22 mouse cellular contexts compared by ENCODE assay signal in the genomic region with DNA sequence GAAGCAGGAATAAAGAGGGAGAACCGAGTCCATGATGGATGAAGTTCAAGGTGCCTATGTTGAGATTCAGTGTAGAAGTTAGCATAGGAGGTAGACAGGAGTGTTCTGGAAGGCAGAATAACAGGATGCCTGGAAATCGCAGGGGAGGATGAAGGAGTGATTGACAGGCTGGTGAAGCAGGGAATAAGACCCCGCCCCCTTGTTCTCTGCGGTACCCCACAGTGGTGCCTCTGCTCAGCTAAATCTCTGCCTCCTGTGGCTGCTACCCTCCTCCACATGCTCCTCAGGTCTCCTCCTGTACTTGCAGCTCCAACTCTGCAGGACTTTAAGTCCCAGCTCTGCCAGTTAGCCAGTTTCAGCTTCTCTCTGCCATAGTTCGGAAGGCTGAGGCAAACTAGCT.
DNase-seq lines count a peak whose midpoint lies in the region; ATAC-seq and TF ChIP-seq lines count a peak whose summit lies in the region.
"Had no signal": no experiment of that assay in that cellular context is flagged by ENCODE, and none has a peak within 500 bp of the region (broad histone marks: within the 10 kb centered on the region; RNA-seq: fewer than 3 reads in every experiment).

No protein-coding gene starts in this region.

- 0 out of 2 replicates have a peak, but pooled peaks have one; percentile 39 for ATAC-seq in embryonic facial prominence, embryonic 11.5 days (replicated peaks; ENCODE audit: insufficient number of reproducible peaks, low FRiP score, low TSS enrichment, low read depth)
- ATAC-seq in midbrain, embryonic 11.5 days (ENCODE audit: low FRiP score): no peak
- peak; percentile 69 for ATAC-seq in forebrain, embryonic 11.5 days (replicated peaks; ENCODE audit: low FRiP score)
- no peak for ATAC-seq in forebrain, postnatal 0 days
- ATAC-seq: CD4-positive, CD25-positive, alpha-beta regulatory T cell, adult 4 months; intestine, embryonic 15.5 days; liver, embryonic 12.5 days had no signal

- H3K27me3 ChIP-seq in embryonic facial prominence, embryonic 11.5 days (ENCODE audit: control insufficient read depth, insufficient read depth, low read length): no peaks in the 10 kb centered on the region
- H3K27me3 ChIP-seq in embryonic facial prominence, embryonic 10.5 days (replicated peaks; ENCODE audit: low read depth, poor library complexity, severe bottlenecking): no peaks in the 10 kb centered on the region
- no peaks in the 10 kb centered on the region for H3K27me3 ChIP-seq in midbrain, embryonic 10.5 days (ENCODE audit: low read depth, poor library complexity, severe bottlenecking)
- no peaks in the 10 kb centered on the region for H3K27me3 ChIP-seq in midbrain, embryonic 11.5 days (ENCODE audit: control insufficient read depth, insufficient read depth, low read length)
- H3K27me3 ChIP-seq in forebrain, embryonic 11.5 days (ENCODE audit: control insufficient read depth, insufficient read depth, low read length): no peaks in the 10 kb centered on the region
- H3K27me3 ChIP-seq in forebrain, postnatal 0 days (ENCODE audit: insufficient read depth, low read length): no peaks in the 10 kb centered on the region
- H3K27me3 ChIP-seq in kidney, adult 2 months (replicated peaks; ENCODE audit: control insufficient read depth, insufficient read depth, low read length): no peaks in the 10 kb centered on the region
- H3K27me3 ChIP-seq: embryonic facial prominence, embryonic 12.5 days; intestine, embryonic 15.5 days; limb, embryonic 13.5 days; liver, embryonic 12.5 days had no signal

- no peaks in the 10 kb centered on the region for H3K4me1 ChIP-seq in embryonic facial prominence, embryonic 11.5 days (ENCODE audit: control insufficient read depth, insufficient read depth, low read length)
- peaks cover 8% of the 10 kb centered on the region for H3K4me1 ChIP-seq in embryonic facial prominence, embryonic 10.5 days
- H3K4me1 ChIP-seq in midbrain, embryonic 10.5 days: peaks cover 20% of the 10 kb centered on the region
- H3K4me1 ChIP-seq in midbrain, embryonic 11.5 days (ENCODE audit: control insufficient read depth, insufficient read depth, low read length): peaks cover 2% of the 10 kb centered on the region; the same call in 1 of the 2 replicates
- H3K4me1 ChIP-seq in forebrain, embryonic 11.5 days (replicated peaks; ENCODE audit: control insufficient read depth, insufficient read depth, low read length): peaks cover 3% of the 10 kb centered on the region; the same call in 1 of the 2 replicates
- peaks cover 4% of the 10 kb centered on the region; the same call in 1 of the 2 replicates for H3K4me1 ChIP-seq in forebrain, postnatal 0 days (ENCODE audit: insufficient read depth)
- no peaks in the 10 kb centered on the region for H3K4me1 ChIP-seq in kidney, adult 2 months (ENCODE audit: control insufficient read depth, insufficient read depth, low read length)
- H3K4me1 ChIP-seq: embryonic facial prominence, embryonic 12.5 days; intestine, embryonic 15.5 days; limb, embryonic 13.5 days; liver, embryonic 12.5 days had no signal

- no peak for DNase-seq in embryonic facial prominence, embryonic 11.5 days (ENCODE audit: low spot score)
- no peak for DNase-seq in embryonic facial prominence, embryonic 10.5 days (ENCODE audit: low spot score)
- DNase-seq in midbrain, embryonic 10.5 days (ENCODE audit: low spot score): no peak
- no peak for DNase-seq in midbrain, embryonic 11.5 days (ENCODE audit: low spot score, missing footprints)
- DNase-seq in forebrain, embryonic 11.5 days (ENCODE audit: low spot score): peak; percentile 50
- DNase-seq in forebrain, postnatal 0 days: peak; percentile 16
- no peak for DNase-seq in kidney, adult 2 months
- no peak for DNase-seq in urinary bladder, postnatal 14 days (ENCODE audit: low spot score)
- DNase-seq: adrenal gland, postnatal 25 days; cerebellum, adult 11-12 months; cerebellum, postnatal 25 days; gastrocnemius, adult 2 months; kidney, adult 9 months; kidney, postnatal 25 days; lung, adult 18-20 months; thymus, postnatal 25 days had no signal

- H3K9me3 ChIP-seq in embryonic facial prominence, embryonic 11.5 days (replicated peaks; ENCODE audit: control insufficient read depth, low read length): no peaks in the 10 kb centered on the region
- H3K9me3 ChIP-seq in embryonic facial prominence, embryonic 10.5 days: no peaks in the 10 kb centered on the region
- no peaks in the 10 kb centered on the region for H3K9me3 ChIP-seq in midbrain, embryonic 10.5 days (replicated peaks)
- H3K9me3 ChIP-seq in midbrain, embryonic 11.5 days (ENCODE audit: control insufficient read depth, low read length): no peaks in the 10 kb centered on the region
- no peaks in the 10 kb centered on the region for H3K9me3 ChIP-seq in forebrain, embryonic 11.5 days (ENCODE audit: control insufficient read depth, low read length)
- H3K9me3 ChIP-seq in forebrain, postnatal 0 days (ENCODE audit: low read length): no peaks in the 10 kb centered on the region
- H3K9me3 ChIP-seq: embryonic facial prominence, embryonic 12.5 days; intestine, embryonic 15.5 days; limb, embryonic 13.5 days; liver, embryonic 12.5 days had no signal

- no peaks in the 10 kb centered on the region for H3K36me3 ChIP-seq in embryonic facial prominence, embryonic 11.5 days (replicated peaks; ENCODE audit: control insufficient read depth, insufficient read depth, low read depth, low read length)
- no peaks in the 10 kb centered on the region for H3K36me3 ChIP-seq in embryonic facial prominence, embryonic 10.5 days (replicated peaks)
- H3K36me3 ChIP-seq in midbrain, embryonic 10.5 days: no peaks in the 10 kb centered on the region
- no peaks in the 10 kb centered on the region for H3K36me3 ChIP-seq in midbrain, embryonic 11.5 days (ENCODE audit: control insufficient read depth, insufficient read depth, low read length)
- H3K36me3 ChIP-seq in forebrain, embryonic 11.5 days (ENCODE audit: control insufficient read depth, insufficient read depth, low read length): no peaks in the 10 kb centered on the region
- no peaks in the 10 kb centered on the region for H3K36me3 ChIP-seq in forebrain, postnatal 0 days (ENCODE audit: insufficient read depth)
- H3K36me3 ChIP-seq in kidney, adult 2 months (ENCODE audit: control insufficient read depth, insufficient read depth, low read length): no peaks in the 10 kb centered on the region
- H3K36me3 ChIP-seq: embryonic facial prominence, embryonic 12.5 days; intestine, embryonic 15.5 days; limb, embryonic 13.5 days; liver, embryonic 12.5 days had no signal

- no peak for TF ChIP-seq POLR2A in kidney, adult 2 months (IDR thresholded peaks at IDR 0.05; ENCODE audit: low read depth, low read length)

- no peak overlapping the region for H3K4me2 ChIP-seq in embryonic facial prominence, embryonic 11.5 days (ENCODE audit: low read depth, low read length)
- H3K4me2 ChIP-seq in midbrain, embryonic 11.5 days: no peak overlapping the region
- H3K4me2 ChIP-seq in forebrain, embryonic 11.5 days (ENCODE audit: low read depth, low read length, severe bottlenecking): no peak overlapping the region
- no peak overlapping the region for H3K4me2 ChIP-seq in forebrain, postnatal 0 days (ENCODE audit: low read depth)
- H3K4me2 ChIP-seq: embryonic facial prominence, embryonic 12.5 days; hindbrain, embryonic 14.5 days; intestine, embryonic 15.5 days; limb, embryonic 13.5 days; liver, embryonic 12.5 days had no signal

- no peak for TF ChIP-seq CTCF in forebrain, postnatal 0 days (IDR thresholded peaks at IDR 0.05; ENCODE audit: low read depth)
- TF ChIP-seq CTCF in kidney, adult 2 months (conservative IDR thresholded peaks at IDR 0.05; ENCODE audit: insufficient read depth, insufficient read length, low read depth, low read length): no peak

- 33% methylated on average over 5 of the region's 5 CpGs for WGBS in embryonic facial prominence, embryonic 11.5 days
- WGBS in embryonic facial prominence, embryonic 10.5 days: 29% methylated on average over 5 of the region's 5 CpGs
- WGBS in midbrain, embryonic 10.5 days: 27% methylated on average over 5 of the region's 5 CpGs
- WGBS in midbrain, embryonic 11.5 days: 21% methylated on average over 5 of the region's 5 CpGs
- 19% methylated on average over 5 of the region's 5 CpGs for WGBS in forebrain, embryonic 11.5 days
- 21% methylated on average over 5 of the region's 5 CpGs for WGBS in forebrain, postnatal 0 days
- 46% methylated on average over 5 of the region's 5 CpGs for WGBS in kidney, adult 2 months

- no peak overlapping the region for H3K4me3 ChIP-seq in embryonic facial prominence, embryonic 11.5 days (ENCODE audit: low read depth, low read length)
- H3K4me3 ChIP-seq in embryonic facial prominence, embryonic 10.5 days: no peak overlapping the region
- H3K4me3 ChIP-seq in midbrain, embryonic 10.5 days: no peak overlapping the region
- no peak overlapping the region for H3K4me3 ChIP-seq in midbrain, embryonic 11.5 days (ENCODE audit: low read depth, low read length)
- H3K4me3 ChIP-seq in forebrain, embryonic 11.5 days (ENCODE audit: low read depth, low read length): no peak overlapping the region
- no peak overlapping the region for H3K4me3 ChIP-seq in forebrain, postnatal 0 days (ENCODE audit: low read depth, low read length)
- no peak overlapping the region for H3K4me3 ChIP-seq in kidney, adult 2 months (ENCODE audit: insufficient read depth, low read depth, low read length)
- H3K4me3 ChIP-seq: embryonic facial prominence, embryonic 12.5 days; gastrocnemius, adult 2 months; intestine, embryonic 15.5 days; limb, embryonic 13.5 days; liver, embryonic 12.5 days had no signal

- H3K9ac ChIP-seq in embryonic facial prominence, embryonic 11.5 days (replicated peaks; ENCODE audit: low read length): no peak overlapping the region
- no peak overlapping the region for H3K9ac ChIP-seq in midbrain, embryonic 11.5 days (ENCODE audit: low read length)
- H3K9ac ChIP-seq in forebrain, embryonic 11.5 days (ENCODE audit: low read length): no peak overlapping the region
- H3K9ac ChIP-seq in forebrain, postnatal 0 days: no peak overlapping the region
- H3K9ac ChIP-seq: embryonic facial prominence, embryonic 12.5 days; hindbrain, embryonic 14.5 days; intestine, embryonic 15.5 days; limb, embryonic 13.5 days; liver, embryonic 12.5 days had no signal

- no peak overlapping the region for H3K27ac ChIP-seq in embryonic facial prominence, embryonic 11.5 days (replicated peaks; ENCODE audit: low read depth, low read length)
- no peak overlapping the region for H3K27ac ChIP-seq in embryonic facial prominence, embryonic 10.5 days (replicated peaks)
- H3K27ac ChIP-seq in midbrain, embryonic 10.5 days (replicated peaks): 0 out of 2 replicates have a peak overlapping the region, but pooled peaks have one; percentile 2
- no peak overlapping the region for H3K27ac ChIP-seq in midbrain, embryonic 11.5 days (ENCODE audit: low read depth, low read length)
- no peak overlapping the region for H3K27ac ChIP-seq in forebrain, embryonic 11.5 days (ENCODE audit: low read depth, low read length)
- H3K27ac ChIP-seq in forebrain, postnatal 0 days (ENCODE audit: low read depth, low read length): no peak overlapping the region
- no peak overlapping the region for H3K27ac ChIP-seq in kidney, adult 2 months (ENCODE audit: insufficient read depth, low read depth, low read length)
- H3K27ac ChIP-seq: embryonic facial prominence, embryonic 12.5 days; gastrocnemius, adult 2 months; hindbrain, embryonic 14.5 days; intestine, embryonic 15.5 days; limb, embryonic 13.5 days; liver, embryonic 12.5 days had no signal

Comparison
In these comparisons a context has a peak if more than half of its experiments do, and no peak if none do; other contexts are left out.
1. ATAC-seq: peak in embryonic facial prominence, embryonic 11.5 days (single experiment) and forebrain, embryonic 11.5 days (single experiment); none in midbrain, embryonic 11.5 days (single experiment) and forebrain, postnatal 0 days (single experiment).
2. DNase-seq: peak in forebrain, embryonic 11.5 days (single experiment) and forebrain, postnatal 0 days (single experiment); none in embryonic facial prominence, embryonic 11.5 days (single experiment), embryonic facial prominence, embryonic 10.5 days (single experiment), midbrain, embryonic 10.5 days (single experiment), midbrain, embryonic 11.5 days (single experiment), kidney, adult 2 months (single experiment) and urinary bladder, postnatal 14 days (single experiment).